Mouse (Mus musculus) layer of hippocampus, postnatal 36 days (tissue): ENCODE data around the gene Ccl12. TPM values are rescaled to one million over a fixed set of nuclear protein-coding genes. Genes with fewer than 3 reads are reported as not detected.

ENCODE experiments used
- DNase-seq, 2 experiments: peaks; one replicate each; pipeline ENCODE4 v3.0.0; 2022
- total RNA-seq, 2 experiments: library from RNA; stranded (reverse); gene quantifications; 2 replicates each; pipeline ENCODE4 v1.2.3; 2021

Ccl12 gene
- total RNA-seq = under 1 TPM in 1 of 2 experiments, not detected in 1; 0.81 TPM

- no peak for DNase-seq
Observed at GRCm38 (mm10) chr11:82101529-82101928, at the start of gene Ccl12. Ccl12 (plus strand) TSS chr11:82101845.

- no peak for DNase-seq
Observed at GRCm38 (mm10) chr11:82053849-82054248, 47.8 kb upstream of the Ccl12 start.

GRCm38 (mm10) chr11:82057646-82058045 lies 44.0 kb upstream of the Ccl12 start, which contains the start of gene Ccl11:
Ccl11 (plus strand) TSS chr11:82057823.
- DNase-seq = peak; percentile 8 to 18

- no peak for DNase-seq
Observed at GRCm38 (mm10) chr11:82062226-82062625, 39.4 kb upstream of the Ccl12 start.

- DNase-seq = no peak
Observed at GRCm38 (mm10) chr11:82063454-82063853, 38.2 kb upstream of the Ccl12 start.

- no peak for DNase-seq
Observed at GRCm38 (mm10) chr11:82066953-82067571, 34.6 kb upstream of the Ccl12 start.

GRCm38 (mm10) chr11:82071076-82071475 lies 30.6 kb upstream of the Ccl12 start:
- DNase-seq = no peak

- DNase-seq = no peak
Observed at GRCm38 (mm10) chr11:82072374-82072773, 29.3 kb upstream of the Ccl12 start.

- DNase-seq = no peak
Observed at GRCm38 (mm10) chr11:82072984-82073383, 28.7 kb upstream of the Ccl12 start.

GRCm38 (mm10) chr11:82073686-82074085 lies 28.0 kb upstream of the Ccl12 start:
- DNase-seq = no peak

- DNase-seq = no peak
Observed at GRCm38 (mm10) chr11:82077031-82077430, 24.6 kb upstream of the Ccl12 start.

- DNase-seq = no peak
Observed at GRCm38 (mm10) chr11:82078136-82078730, 23.4 kb upstream of the Ccl12 start.

GRCm38 (mm10) chr11:82080865-82081264 lies 20.8 kb upstream of the Ccl12 start:
- no peak for DNase-seq

GRCm38 (mm10) chr11:82084360-82084759 lies 17.3 kb upstream of the Ccl12 start:
- DNase-seq = no peak

GRCm38 (mm10) chr11:82099511-82100323 lies 1.9 kb upstream of the Ccl12 start:
- no peak for DNase-seq

GRCm38 (mm10) chr11:82101087-82101486 lies 558 bp upstream of the Ccl12 start:
- DNase-seq = no peak

GRCm38 (mm10) chr11:82109611-82110010 lies 8.0 kb downstream of the Ccl12 start:
- no peak for DNase-seq

GRCm38 (mm10) chr11:82110372-82111248 lies 9.0 kb downstream of the Ccl12 start:
- no peak for DNase-seq

GRCm38 (mm10) chr11:82114885-82115284 lies 13.2 kb downstream of the Ccl12 start, which contains the start of gene Ccl8:
Ccl8 (plus strand) TSS chr11:82115185.
- no peak for DNase-seq

- DNase-seq = no peak
Observed at GRCm38 (mm10) chr11:82116041-82116440, 14.4 kb downstream of the Ccl12 start.

- DNase-seq = no peak
Observed at GRCm38 (mm10) chr11:82132977-82133376, 31.3 kb downstream of the Ccl12 start.

- no peak for DNase-seq
Observed at GRCm38 (mm10) chr11:82136196-82136595, 34.6 kb downstream of the Ccl12 start.
